Mouse (Mus musculus) midbrain, embryonic 11.5 days (tissue): ENCODE measurements around the gene Taldo1. TPM values are rescaled to one million over a fixed set of nuclear protein-coding genes. Genes with fewer than 3 reads are reported as not detected.
"Not testable (repeated sequence)": the region's sequence is repeated elsewhere in the genome, so short reads cannot be mapped to it uniquely, and the experiment has no call there.

Experiments
- ATAC-seq: fragments of 200-750 bp; cut with Nextera tagmentation; 2 replicates; pipeline ENCODE4 v1.8.0; 2017; ENCODE audit warnings: moderate TSS enrichment, moderate library complexity; ENCODE audit not compliant: low FRiP score
- DNase-seq: peaks from one replicate; pipeline ENCODE4 v3.0.0; 2015; ENCODE audit warnings: low spot score; ENCODE audit errors: missing footprints
- H3K27ac ChIP-seq: fragments of 300-500 bp; sonication (generic); 2 replicates; pipeline ENCODE4 v1.5.1; 2014; ENCODE audit warnings: low read depth, low read length
- H3K27me3 ChIP-seq: fragments of 300-500 bp; sonication (generic); 2 replicates; pipeline ENCODE4 v1.6.1; 2014; ENCODE audit warnings: mild to moderate bottlenecking, low read length, moderate library complexity, mixed read lengths; ENCODE audit not compliant: control insufficient read depth, insufficient read depth
- H3K36me3 ChIP-seq: fragments of 300-500 bp; sonication (generic); 2 replicates; pipeline ENCODE4 v1.6.1; 2014; ENCODE audit warnings: mild to moderate bottlenecking, low read length, moderate library complexity, mixed read lengths; ENCODE audit not compliant: control insufficient read depth, insufficient read depth
- H3K4me1 ChIP-seq: fragments of 300-500 bp; sonication (generic); 2 replicates; pipeline ENCODE4 v1.6.1; 2014; ENCODE audit warnings: low read length; ENCODE audit not compliant: control insufficient read depth, insufficient read depth
- H3K4me2 ChIP-seq: fragments of 300-500 bp; sonication (generic); 2 replicates; pipeline ENCODE4 v1.6.1; 2014; ENCODE audit warnings: mild to moderate bottlenecking, moderate library complexity
- H3K4me3 ChIP-seq: fragments of 300-500 bp; sonication (generic); 2 replicates; pipeline ENCODE4 v1.5.1; 2014; ENCODE audit warnings: low read depth, low read length
- H3K9ac ChIP-seq: fragments of 300-500 bp; sonication (generic); 2 replicates; pipeline ENCODE4 v1.6.1; 2014; ENCODE audit warnings: low read length
- H3K9me3 ChIP-seq: fragments of 300-500 bp; sonication (generic); 2 replicates; pipeline ENCODE4 v1.6.1; 2016; ENCODE audit warnings: low read length; ENCODE audit not compliant: control insufficient read depth
- WGBS: fragments of 180-500 bp; shearing (Covaris S2); extraction: QIAGEN DNeasy Blood & Tissue Kit; methylation state at CpG from one replicate; pipeline ENCODE4 v1.1.7; 2014; 5-methylcytosine and 5-hydroxymethylcytosine counted together
- polyA plus RNA-seq: library from polyadenylated mRNA; unstranded; fragments of >200 nt; fragmentation: Nextera tagmentation; extraction: Ambion mirVana; gene quantifications from 2 replicates; pipeline ENCODE4 v1.2.1, GENCODE M21; 2014

Taldo1 gene
- polyA plus RNA-seq, 1 experiment from 2014 or later, result 386 TPM

- WGBS, result 57% methylated on average over 1 of the region's 1 CpGs
- H3K4me1 ChIP-seq, result peaks cover 12% of the 10 kb centered on the region
- H3K27me3 ChIP-seq, result 0 out of 2 replicates have a peak, but pooled peaks cover 2% of the 10 kb centered on the region
- H3K27ac ChIP-seq, result no peak overlapping the region
- no peak overlapping the region for H3K9ac ChIP-seq
- no peak overlapping the region for H3K4me2 ChIP-seq
- no peaks in the 10 kb centered on the region for H3K9me3 ChIP-seq
- peaks cover 8% of the 10 kb centered on the region; the same call in 1 of the 2 replicates for H3K36me3 ChIP-seq
- H3K4me3 ChIP-seq, result no peak overlapping the region
- ATAC-seq (no peak), DNase-seq (no peak)
Measured at GRCm38 (mm10) chr7:141395348-141395747, 3.3 kb downstream of the Taldo1 start.

- Histone ChIP-seq H3K4me2 (no peak overlapping the region), H3K9me3 (no peaks in the 10 kb centered on the region), H3K4me1 (no peaks in the 10 kb centered on the region), H3K27me3 (no peaks in the 10 kb centered on the region), H3K36me3 (peaks cover 16% of the 10 kb centered on the region), H3K9ac (no peak overlapping the region), H3K27ac (no peak overlapping the region), H3K4me3 (no peak overlapping the region)
- ATAC-seq, result peak; percentile 54; the same call in 1 of the 2 replicates
- DNase-seq, result peak; percentile 88
- WGBS, result 55% methylated on average over 5 of the region's 5 CpGs
Measured at GRCm38 (mm10) chr7:141403305-141403704, 11.3 kb downstream of the Taldo1 start.

- H3K27ac ChIP-seq, result no peak overlapping the region
- no peak overlapping the region for H3K9ac ChIP-seq
- H3K4me1 ChIP-seq, result no peaks in the 10 kb centered on the region
- H3K4me2 ChIP-seq, result no peak overlapping the region
- H3K27me3 ChIP-seq, result no peaks in the 10 kb centered on the region
- peaks cover 14% of the 10 kb centered on the region for H3K36me3 ChIP-seq
- H3K9me3 ChIP-seq, result no peaks in the 10 kb centered on the region
- 81% methylated on average over 4 of the region's 4 CpGs for WGBS
- DNase-seq (no peak), ATAC-seq (no peak)
- H3K4me3 ChIP-seq, result no peak overlapping the region
Measured at GRCm38 (mm10) chr7:141405466-141405865, 13.5 kb downstream of the Taldo1 start.

- H3K4me3 ChIP-seq, H3K4me2 ChIP-seq, DNase-seq, H3K27ac ChIP-seq, H3K9me3 ChIP-seq, H3K27me3 ChIP-seq, ATAC-seq, H3K36me3 ChIP-seq, H3K4me1 ChIP-seq, H3K9ac ChIP-seq: not testable (repeated sequence)
- WGBS, result 97% methylated on average over 7 of the region's 7 CpGs
Measured at GRCm38 (mm10) chr7:141407670-141408069, 15.7 kb downstream of the Taldo1 start.

- peaks cover 5% of the 10 kb centered on the region; the same call in 1 of the 2 replicates for H3K36me3 ChIP-seq
- H3K27ac ChIP-seq, result no peak overlapping the region
- H3K4me2 ChIP-seq, result no peak overlapping the region
- WGBS, result 12% methylated on average over 11 of the region's 11 CpGs
- no peak overlapping the region for H3K9ac ChIP-seq
- DNase-seq, result peak; percentile 97
- H3K27me3 ChIP-seq, result no peaks in the 10 kb centered on the region
- H3K4me1 ChIP-seq, result peaks cover 5% of the 10 kb centered on the region
- ATAC-seq, result peak; percentile 57
- no peak overlapping the region for H3K4me3 ChIP-seq
- H3K9me3 ChIP-seq, result no peaks in the 10 kb centered on the region
Measured at GRCm38 (mm10) chr7:141408833-141409232, 16.8 kb downstream of the Taldo1 start.

GRCm38 (mm10) chr7:141410631-141411030 lies 18.6 kb downstream of the Taldo1 start:
- Histone ChIP-seq H3K4me3 (no peak overlapping the region), H3K36me3 (peaks cover 5% of the 10 kb centered on the region; the same call in 1 of the 2 replicates), H3K4me2 (no peak overlapping the region), H3K9me3 (no peaks in the 10 kb centered on the region), H3K27ac (no peak overlapping the region), H3K4me1 (peaks cover 10% of the 10 kb centered on the region), H3K9ac (no peak overlapping the region), H3K27me3 (no peaks in the 10 kb centered on the region)
- ATAC-seq, result no peak
- WGBS, result 90% methylated on average over 8 of the region's 8 CpGs
- DNase-seq, result no peak

- peaks cover 10% of the 10 kb centered on the region for H3K4me1 ChIP-seq
- no peak overlapping the region for H3K4me3 ChIP-seq
- 94% methylated on average over 1 of the region's 1 CpGs for WGBS
- H3K9ac ChIP-seq, result no peak overlapping the region
- H3K27ac ChIP-seq, result no peak overlapping the region
- ATAC-seq (no peak), DNase-seq (no peak)
- no peaks in the 10 kb centered on the region for H3K9me3 ChIP-seq
- no peaks in the 10 kb centered on the region for H3K27me3 ChIP-seq
- H3K4me2 ChIP-seq, result no peak overlapping the region
- peaks cover 5% of the 10 kb centered on the region; the same call in 1 of the 2 replicates for H3K36me3 ChIP-seq
Measured at GRCm38 (mm10) chr7:141411667-141412066, 19.7 kb downstream of the Taldo1 start.

- H3K27me3 ChIP-seq, result no peaks in the 10 kb centered on the region
- H3K36me3 ChIP-seq, result peaks cover 5% of the 10 kb centered on the region; the same call in 1 of the 2 replicates
- 4% methylated on average over 16 of the region's 16 CpGs for WGBS
- H3K4me3 ChIP-seq, result peak overlapping the region; percentile 72
- ATAC-seq (peak; percentile 28), DNase-seq (no peak)
- peak overlapping the region; percentile 93 for H3K9ac ChIP-seq
- H3K27ac ChIP-seq, result peak overlapping the region; percentile 77
- H3K4me2 ChIP-seq, result peak overlapping the region; percentile 75
- H3K9me3 ChIP-seq, result no peaks in the 10 kb centered on the region
- H3K4me1 ChIP-seq, result peaks cover 10% of the 10 kb centered on the region
Measured at GRCm38 (mm10) chr7:141413331-141413730, 21.3 kb downstream of the Taldo1 start.

GRCm38 (mm10) chr7:141413809-141414584 lies 22.0 kb downstream of the Taldo1 start, which contains the start of gene Gatd1:
Gene Gatd1 (minus strand): TSS chr7:141414136.
- peak; percentile 91 for ATAC-seq
- peak within 1 kb of the TSS; percentile 93 for H3K9ac ChIP-seq
- WGBS, result under 1% methylated on average over 53 of the region's 56 CpGs

More at GRCm38 (mm10) chr7:141413809-141414584, 22.0 kb downstream of the Taldo1 start, which contains the start of gene Gatd1:
- peak within 1 kb of the TSS; percentile 75 for H3K4me2 ChIP-seq
- H3K4me3 ChIP-seq, result peak within 1 kb of the TSS; percentile 72
- peaks cover 10% of the 10 kb centered on the region for H3K4me1 ChIP-seq
- peaks cover 5% of the 10 kb centered on the region; the same call in 1 of the 2 replicates for H3K36me3 ChIP-seq
- peak within 1 kb of the TSS; percentile 77 for H3K27ac ChIP-seq
- no peaks in the 10 kb centered on the region for H3K27me3 ChIP-seq
- peak; percentile 100 for DNase-seq
- H3K9me3 ChIP-seq, result no peaks in the 10 kb centered on the region
